Mouse (Mus musculus) kidney, embryonic 14.5 days (tissue): ENCODE results near the gene Tmem56. TPM values are rescaled to one million over a fixed set of nuclear protein-coding genes. Genes with fewer than 3 reads are reported as not detected.
A peak's percentile ranks its signal among the peaks of the same experiment; 100 is the strongest.

Experiments used
- ATAC-seq: fragments of 200-750 bp; cut with Nextera tagmentation; 2 replicates; pipeline ENCODE4 v1.8.0; 2017; ENCODE audit warnings: moderate number of reproducible peaks, mild to moderate bottlenecking, moderate TSS enrichment, moderate library complexity; ENCODE audit not compliant: low FRiP score, low TSS enrichment
- H3K27ac ChIP-seq: fragments of 300-500 bp; sonication (generic); 2 replicates; pipeline ENCODE4 v1.5.1; 2014; ENCODE audit warnings: low read depth, mild to moderate bottlenecking, low read length, moderate library complexity, mixed read lengths
- H3K27me3 ChIP-seq: fragments of 300-500 bp; sonication (generic); 2 replicates; pipeline ENCODE4 v1.6.1; 2014; ENCODE audit warnings: mild to moderate bottlenecking, low read length; ENCODE audit not compliant: control insufficient read depth, insufficient read depth
- H3K36me3 ChIP-seq: fragments of 300-500 bp; sonication (generic); 2 replicates; pipeline ENCODE4 v1.6.1; 2014; ENCODE audit warnings: low read length, mixed read lengths; ENCODE audit not compliant: control insufficient read depth, insufficient read depth
- H3K4me1 ChIP-seq: fragments of 300-500 bp; sonication (generic); 2 replicates; pipeline ENCODE4 v1.6.1; 2014; ENCODE audit warnings: low read length, mixed read lengths; ENCODE audit not compliant: control insufficient read depth, insufficient read depth
- H3K4me2 ChIP-seq: fragments of 300-500 bp; sonication (generic); replicated peaks from 2 replicates; pipeline ENCODE4 v1.6.1; 2014; ENCODE audit warnings: low read depth, mild to moderate bottlenecking, low read length
- H3K4me3 ChIP-seq: fragments of 300-500 bp; sonication (generic); 2 replicates; pipeline ENCODE4 v1.5.1; 2014; ENCODE audit warnings: mild to moderate bottlenecking, low read length
- H3K9ac ChIP-seq: fragments of 300-500 bp; sonication (generic); 2 replicates; pipeline ENCODE4 v1.6.1; 2014; ENCODE audit warnings: low read depth, mild to moderate bottlenecking, low read length, moderate library complexity
- H3K9me3 ChIP-seq: fragments of 300-500 bp; sonication (generic); 2 replicates; pipeline ENCODE4 v1.6.1; 2016; ENCODE audit warnings: low read length; ENCODE audit not compliant: control insufficient read depth
- whole genome bisulfite sequencing: fragments of 180-500 bp; shearing (Covaris S2); extraction: QIAGEN DNeasy Blood & Tissue Kit; methylation state at CpG from one replicate; pipeline ENCODE4 v1.1.7; 2014; 5-methylcytosine and 5-hydroxymethylcytosine counted together
- polyA plus RNA-seq: library from polyadenylated mRNA; unstranded; fragments of >200 nt; fragmentation: Nextera tagmentation; extraction: Ambion mirVana; gene quantifications from 2 replicates; pipeline ENCODE4 v1.2.1, GENCODE M21; 2014

Tmem56 gene
- polyA plus RNA-seq, 1 experiment from 2014 or later = 2.6 TPM

DNA sequence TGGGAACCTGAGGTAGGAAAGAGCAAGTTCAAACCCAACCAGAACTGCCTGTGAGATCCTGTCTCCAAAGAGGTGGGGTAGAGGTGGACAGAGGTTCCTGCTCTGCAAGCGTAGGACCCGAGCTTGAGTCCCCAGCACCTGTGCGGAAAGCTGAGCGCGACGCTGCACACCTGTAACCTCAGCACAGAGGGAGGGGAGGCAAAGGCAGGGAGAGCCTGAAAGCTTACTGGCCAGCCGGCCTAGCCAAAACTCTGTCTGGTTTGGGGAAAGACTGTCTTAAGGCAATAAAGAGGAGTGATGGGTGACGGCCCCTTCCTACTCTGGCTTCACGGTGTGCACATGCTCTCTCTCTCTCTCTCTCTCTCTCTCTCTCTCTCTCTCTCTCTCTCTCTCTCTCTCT lies 30.1 kb upstream of the Tmem56 start:
- 0 out of 2 replicates have a peak, but pooled peaks cover 6% of the 10 kb centered on the region for H3K4me1 ChIP-seq
- H3K27ac ChIP-seq = no peak overlapping the region
- no peaks in the 10 kb centered on the region for H3K9me3 ChIP-seq
- peak; percentile 82; the same call in 1 of the 2 replicates for ATAC-seq
- no peak overlapping the region for H3K4me2 ChIP-seq
- no peaks in the 10 kb centered on the region for H3K27me3 ChIP-seq
- no peaks in the 10 kb centered on the region for H3K36me3 ChIP-seq
- WGBS = 39% methylated on average over 9 of the region's 9 CpGs
- no peak overlapping the region for H3K9ac ChIP-seq
- H3K4me3 ChIP-seq = no peak overlapping the region

GRCm38 (mm10) chr3:121312426-121312825 lies 29.5 kb upstream of the Tmem56 start:
- no peak for ATAC-seq
- H3K9me3 ChIP-seq = no peaks in the 10 kb centered on the region
- no peak overlapping the region for H3K4me3 ChIP-seq
- no peaks in the 10 kb centered on the region for H3K36me3 ChIP-seq
- H3K4me2 ChIP-seq = no peak overlapping the region
- H3K27ac ChIP-seq = no peak overlapping the region
- H3K4me1 ChIP-seq = 0 out of 2 replicates have a peak, but pooled peaks cover 6% of the 10 kb centered on the region
- no peaks in the 10 kb centered on the region for H3K27me3 ChIP-seq
- WGBS = 73% methylated on average over 6 of the region's 6 CpGs
- H3K9ac ChIP-seq = no peak overlapping the region

- no peaks in the 10 kb centered on the region for H3K27me3 ChIP-seq
- H3K9ac ChIP-seq = no peak overlapping the region
- 0 out of 2 replicates have a peak, but pooled peaks cover 6% of the 10 kb centered on the region for H3K4me1 ChIP-seq
- 91% methylated on average over 16 of the region's 16 CpGs for WGBS
- no peaks in the 10 kb centered on the region for H3K36me3 ChIP-seq
- ATAC-seq = no peak
- no peaks in the 10 kb centered on the region for H3K9me3 ChIP-seq
- H3K4me3 ChIP-seq = no peak overlapping the region
- H3K27ac ChIP-seq = no peak overlapping the region
- H3K4me2 ChIP-seq = no peak overlapping the region
Observed at GRCm38 (mm10) chr3:121309896-121310714, 27.2 kb upstream of the Tmem56 start.

DNA sequence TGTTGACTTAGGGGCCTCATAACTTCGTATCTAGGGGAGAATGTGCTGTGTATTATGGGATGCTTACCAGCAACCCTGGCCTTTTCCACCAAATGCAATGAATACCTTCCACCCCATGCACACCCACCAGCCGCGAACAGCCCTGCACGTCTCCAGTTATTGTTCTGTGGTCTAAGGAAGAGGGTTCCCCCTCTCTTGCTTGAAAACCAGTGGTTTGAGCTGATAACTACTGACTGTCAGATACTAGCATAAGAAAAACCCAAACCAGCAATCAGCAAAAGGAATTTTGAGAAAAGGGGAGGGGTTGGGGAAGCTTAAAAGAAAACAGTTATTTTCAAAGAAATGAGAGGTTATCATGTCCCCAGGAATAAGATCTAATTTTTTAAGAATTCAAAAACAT lies 26.5 kb upstream of the Tmem56 start:
- Histone ChIP-seq H3K4me2 (no peak overlapping the region), H3K36me3 (no peaks in the 10 kb centered on the region), H3K4me1 (0 out of 2 replicates have a peak, but pooled peaks cover 6% of the 10 kb centered on the region), H3K4me3 (no peak overlapping the region), H3K27ac (no peak overlapping the region), H3K9me3 (no peaks in the 10 kb centered on the region), H3K27me3 (no peaks in the 10 kb centered on the region), H3K9ac (no peak overlapping the region)
- ATAC-seq = no peak
- WGBS = 83% methylated on average over 4 of the region's 4 CpGs

DNA sequence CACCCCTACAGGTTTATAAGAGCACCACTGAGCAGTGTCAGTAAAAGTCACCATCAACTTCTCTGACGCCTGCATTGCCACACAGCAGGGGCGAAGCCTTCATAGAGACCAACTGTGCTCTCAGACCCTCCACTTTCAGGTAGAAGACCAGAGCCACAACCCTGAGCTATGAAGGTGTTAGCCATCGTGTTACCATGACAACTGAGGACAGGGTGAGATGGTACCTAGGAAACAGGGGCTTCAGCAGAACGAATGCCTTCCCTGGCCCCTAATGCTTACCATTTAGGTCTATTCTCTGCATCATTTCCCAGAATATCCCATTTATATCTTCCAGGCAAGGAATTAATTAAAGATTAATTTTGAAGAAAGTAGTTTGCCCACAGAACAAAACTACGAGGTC lies 26.0 kb upstream of the Tmem56 start:
- Histone ChIP-seq H3K9ac (no peak overlapping the region), H3K27ac (no peak overlapping the region), H3K9me3 (no peaks in the 10 kb centered on the region), H3K4me2 (no peak overlapping the region), H3K4me1 (0 out of 2 replicates have a peak, but pooled peaks cover 6% of the 10 kb centered on the region), H3K36me3 (no peaks in the 10 kb centered on the region), H3K4me3 (no peak overlapping the region), H3K27me3 (no peaks in the 10 kb centered on the region)
- no peak for ATAC-seq
- WGBS = 83% methylated on average over 5 of the region's 5 CpGs

DNA sequence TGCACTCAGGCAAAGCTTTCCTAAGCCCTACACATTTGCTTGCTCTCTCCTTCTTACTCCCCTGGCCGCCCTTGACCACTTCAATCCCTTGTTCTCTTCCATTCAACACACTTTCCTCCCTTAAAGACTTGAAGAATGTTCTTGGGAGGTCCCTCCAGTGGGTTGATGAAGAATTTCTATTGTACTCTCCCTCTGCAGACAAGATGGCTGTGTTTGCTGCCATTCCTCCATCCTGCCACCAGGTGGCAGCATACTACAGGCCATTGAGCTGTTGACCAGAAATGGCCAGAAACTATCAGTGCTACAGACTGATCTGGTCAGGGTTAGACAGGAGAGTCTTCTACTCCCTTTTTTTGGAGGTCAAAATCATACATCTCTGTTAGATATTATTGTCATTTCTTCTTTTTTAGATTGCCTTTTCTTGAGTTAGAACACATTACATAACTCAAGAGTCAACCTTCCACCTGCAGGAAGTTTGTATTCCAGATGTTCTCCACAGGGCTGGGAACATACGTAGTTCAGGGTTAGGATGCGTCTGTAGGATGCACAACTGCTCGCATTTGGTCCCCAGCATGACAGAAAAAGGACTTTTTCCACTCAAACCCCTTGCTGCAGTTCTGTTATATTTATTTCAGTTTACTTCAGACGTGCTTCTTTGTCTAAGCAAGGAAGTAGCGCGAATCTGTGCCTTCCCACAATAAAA lies 24.8 kb upstream of the Tmem56 start:
- Histone ChIP-seq H3K27me3 (no peaks in the 10 kb centered on the region), H3K4me2 (no peak overlapping the region), H3K9ac (no peak overlapping the region), H3K4me3 (no peak overlapping the region), H3K4me1 (no peaks in the 10 kb centered on the region), H3K9me3 (no peaks in the 10 kb centered on the region), H3K27ac (no peak overlapping the region), H3K36me3 (no peaks in the 10 kb centered on the region)
- WGBS = 80% methylated on average over 7 of the region's 7 CpGs
- ATAC-seq = peak; percentile 76

DNA sequence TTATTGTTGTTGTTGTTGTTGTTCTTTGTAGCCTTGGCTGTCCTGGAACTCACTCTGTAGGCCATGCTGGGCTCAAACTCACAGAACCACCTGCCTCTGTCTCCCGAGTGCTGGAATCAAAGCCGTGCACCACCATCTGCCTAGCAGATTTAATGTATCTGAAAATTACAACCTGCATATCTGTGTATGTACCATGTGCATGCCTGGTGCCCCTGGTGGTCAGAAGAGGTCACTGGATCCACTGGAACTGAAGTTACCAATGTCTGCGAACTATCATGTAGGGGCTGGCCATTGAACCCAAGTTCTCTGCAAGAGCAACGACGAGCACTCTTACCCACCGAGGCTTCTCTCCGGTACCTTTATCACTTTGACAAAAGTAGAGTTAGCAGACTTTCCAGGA lies 23.7 kb upstream of the Tmem56 start:
- ATAC-seq = 0 out of 2 replicates have a peak, but pooled peaks have one; percentile 47

GRCm38 (mm10) chr3:121294200-121294599 lies 11.3 kb upstream of the Tmem56 start:
- ATAC-seq = no peak
- H3K9me3 ChIP-seq = no peaks in the 10 kb centered on the region
- H3K4me1 ChIP-seq = peaks cover 3% of the 10 kb centered on the region; the same call in 1 of the 2 replicates
- no peak overlapping the region for H3K4me3 ChIP-seq
- no peak overlapping the region for H3K9ac ChIP-seq
- no peaks in the 10 kb centered on the region for H3K27me3 ChIP-seq
- H3K27ac ChIP-seq = no peak overlapping the region
- WGBS = 82% methylated on average over 2 of the region's 2 CpGs
- H3K36me3 ChIP-seq = no peaks in the 10 kb centered on the region
- no peak overlapping the region for H3K4me2 ChIP-seq

More for the DNA sequence above, 23.7 kb upstream of the Tmem56 start:
- WGBS = 98% methylated on average over 7 of the region's 7 CpGs
- no peaks in the 10 kb centered on the region for H3K36me3 ChIP-seq
- H3K27me3 ChIP-seq = no peaks in the 10 kb centered on the region
- no peaks in the 10 kb centered on the region for H3K9me3 ChIP-seq
- no peaks in the 10 kb centered on the region for H3K4me1 ChIP-seq
- H3K4me3 ChIP-seq = no peak overlapping the region
- no peak overlapping the region for H3K4me2 ChIP-seq
- H3K27ac ChIP-seq = no peak overlapping the region
- no peak overlapping the region for H3K9ac ChIP-seq
